Mouse (Mus musculus) liver, postnatal 0 days (tissue): ENCODE measurements around the gene Nln. TPM values are rescaled to one million over a fixed set of nuclear protein-coding genes. Genes with fewer than 3 reads are reported as not detected.

Experiments used
- ATAC-seq: fragments of 200-750 bp; cut with Nextera tagmentation; 2 replicates; pipeline ENCODE4 v1.8.0; 2017; ENCODE audit warnings: mild to moderate bottlenecking, moderate library complexity
- DNase-seq: peaks from one replicate; pipeline ENCODE4 v3.0.0-alpha.2; 2016
- H3K27ac ChIP-seq: fragments of 300-500 bp; sonication (generic); 2 replicates; pipeline ENCODE4 v1.5.1; 2014; ENCODE audit warnings: antibody characterized with exemption, moderate library complexity, mild to moderate bottlenecking, low read depth
- H3K27me3 ChIP-seq: fragments of 300-500 bp; sonication (generic); 2 replicates; pipeline ENCODE4 v1.6.1; 2014; ENCODE audit warnings: low read length, control low read depth, mixed read lengths; ENCODE audit not compliant: insufficient read depth
- H3K36me3 ChIP-seq: fragments of 300-500 bp; sonication (generic); replicated peaks from 2 replicates; pipeline ENCODE4 v1.6.1; 2014; ENCODE audit warnings: mild to moderate bottlenecking, control low read depth, low read length, moderate library complexity, mixed read lengths; ENCODE audit not compliant: insufficient read depth
- H3K4me1 ChIP-seq: fragments of 300-500 bp; sonication (generic); 2 replicates; pipeline ENCODE4 v1.6.1; 2014; ENCODE audit warnings: antibody characterized with exemption, mild to moderate bottlenecking, control low read depth; ENCODE audit not compliant: insufficient read depth
- H3K4me2 ChIP-seq: fragments of 300-500 bp; sonication (generic); 2 replicates; pipeline ENCODE4 v1.6.1; 2014; ENCODE audit warnings: low read depth, mild to moderate bottlenecking, low read length, moderate library complexity, mixed read lengths
- H3K4me3 ChIP-seq: fragments of 300-500 bp; sonication (generic); 2 replicates; pipeline ENCODE4 v1.5.1; 2014; ENCODE audit warnings: low read depth, low read length
- H3K9ac ChIP-seq: fragments of 300-500 bp; sonication (generic); replicated peaks from 2 replicates; pipeline ENCODE4 v1.6.1; 2014; ENCODE audit warnings: mild to moderate bottlenecking, moderate library complexity
- H3K9me3 ChIP-seq: fragments of 300-500 bp; sonication (generic); 2 replicates; pipeline ENCODE4 v1.6.1; 2016; ENCODE audit warnings: mild to moderate bottlenecking, control low read depth, low read length, mixed read lengths
- CTCF ChIP-seq: sonication (generic); IDR thresholded peaks from 2 replicates; pipeline ENCODE4 v1.5.1; 2016; ENCODE audit warnings: antibody characterized with exemption, low read depth
- EP300 ChIP-seq: IDR thresholded peaks from 2 replicates; pipeline ENCODE4 v1.6.1; 2016; ENCODE audit warnings: antibody characterized with exemption, low read depth, mild to moderate bottlenecking
- WGBS: fragments of 180-500 bp; shearing (Covaris S2); extraction: QIAGEN DNeasy Blood & Tissue Kit; methylation state at CpG from one replicate; pipeline ENCODE4 v1.1.7; 2014; ENCODE audit not compliant: insufficient replicate concordance; 5-methylcytosine and 5-hydroxymethylcytosine counted together
- polyA plus RNA-seq: library from polyadenylated mRNA; unstranded; fragments of >200 nt; fragmentation: Nextera tagmentation; extraction: Ambion mirVana; gene quantifications from 2 replicates; pipeline ENCODE4 v1.2.1, GENCODE M21; 2015

Gene Nln
- polyA plus RNA-seq = 40.4 and 61.5 TPM in 2 replicates

DNA sequence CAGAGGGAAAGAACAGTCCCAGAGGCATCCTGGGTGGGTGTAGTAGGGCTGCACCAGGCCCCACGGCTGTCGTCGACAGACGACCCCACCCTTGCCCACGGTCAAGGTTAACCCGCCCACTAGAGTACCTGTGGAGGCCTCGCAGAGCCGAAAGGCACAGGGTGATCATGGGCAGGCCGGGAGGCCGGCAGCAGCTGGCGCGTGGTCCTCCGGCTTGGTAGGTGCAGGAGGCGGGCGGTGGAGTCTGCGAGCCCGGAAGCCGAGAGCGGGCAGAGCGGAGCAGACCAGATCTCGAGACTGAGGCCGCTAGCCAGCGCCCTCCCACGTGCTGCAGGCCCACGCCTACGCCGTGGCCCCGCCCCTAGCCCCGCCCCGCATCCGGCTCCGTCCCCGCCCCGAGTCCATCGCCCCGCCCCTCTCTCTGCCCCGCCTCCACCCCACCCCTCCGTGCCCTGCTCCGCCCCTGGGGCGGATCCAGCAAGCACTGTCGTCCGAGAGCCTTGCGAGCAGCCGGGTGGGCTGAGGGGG, at the start of gene Nln, which contains the start of gene Sgtb:
Nln (minus strand) TSS at position 327 of the 528 bp plus-strand sequence.
Sgtb (plus strand) TSS at position 454 of the 528 bp plus-strand sequence.
- H3K36me3 ChIP-seq = no peaks in the 10 kb centered on the region
- H3K4me3 ChIP-seq = peak within 1 kb of the TSS; percentile 78
- no peaks in the 10 kb centered on the region for H3K27me3 ChIP-seq
- TF ChIP-seq CTCF = no peak
- TF ChIP-seq EP300 = no peak
- ATAC-seq (peak; percentile 94), DNase-seq (peak; percentile 94)
- WGBS = 0% methylated on average over 30 of the region's 44 CpGs
- H3K4me1 ChIP-seq = peaks cover 14% of the 10 kb centered on the region
- peak within 1 kb of the TSS; percentile 83 for H3K27ac ChIP-seq
- no peaks in the 10 kb centered on the region for H3K9me3 ChIP-seq
- peak within 1 kb of the TSS; percentile 80 for H3K9ac ChIP-seq
- peak within 1 kb of the TSS; percentile 99 for H3K4me2 ChIP-seq

DNA sequence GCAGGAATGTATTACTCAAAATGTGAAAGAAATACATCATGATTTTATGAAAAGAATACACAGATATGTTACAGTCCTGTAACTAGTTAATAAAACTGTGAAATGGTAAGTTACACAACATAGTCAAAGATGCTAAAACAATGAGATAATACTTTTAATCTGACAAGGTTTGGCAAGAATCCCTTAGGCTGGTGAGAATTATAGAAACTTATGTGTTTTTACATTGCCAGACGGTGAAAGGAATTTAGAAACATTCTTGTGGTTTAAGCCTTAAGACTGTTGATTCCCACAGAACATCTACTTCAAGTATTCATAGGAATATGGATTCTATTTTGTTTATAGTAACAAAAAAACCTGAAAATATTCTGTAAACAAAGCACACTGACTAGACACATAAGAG, 46.3 kb upstream of the Nln start:
- no peak overlapping the region for H3K4me3 ChIP-seq
- no peaks in the 10 kb centered on the region for H3K4me1 ChIP-seq
- H3K36me3 ChIP-seq = peaks cover 22% of the 10 kb centered on the region
- H3K27ac ChIP-seq = no peak overlapping the region
- H3K9me3 ChIP-seq = no peaks in the 10 kb centered on the region
- no peak for TF ChIP-seq EP300
- TF ChIP-seq CTCF = no peak
- no peak overlapping the region for H3K9ac ChIP-seq
- ATAC-seq (no peak), DNase-seq (no peak)
- no peaks in the 10 kb centered on the region for H3K27me3 ChIP-seq
- 84% methylated on average over 1 of the region's 1 CpGs for WGBS
- no peak overlapping the region for H3K4me2 ChIP-seq

DNA sequence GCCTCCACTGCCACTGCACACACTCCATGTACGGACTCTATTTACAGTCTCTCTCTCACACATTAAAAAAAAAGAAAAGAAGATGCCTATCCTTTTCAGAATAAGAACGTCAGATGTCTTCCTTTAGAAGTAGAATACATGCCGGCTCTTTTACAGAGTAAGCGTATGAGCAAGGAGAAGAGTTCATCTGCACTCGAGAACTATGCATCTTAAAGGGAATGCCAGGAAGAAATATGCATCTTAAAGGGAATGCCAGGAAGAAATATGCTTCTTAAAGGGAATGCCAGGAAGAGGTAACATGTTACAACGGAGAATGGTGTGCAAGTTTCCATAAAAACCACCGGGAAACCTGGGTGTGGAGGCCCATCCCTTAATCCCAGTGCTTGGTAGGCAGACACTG, 45.7 kb upstream of the Nln start:
- Histone ChIP-seq H3K4me3 (no peak overlapping the region), H3K27ac (no peak overlapping the region), H3K9ac (no peak overlapping the region), H3K4me2 (no peak overlapping the region), H3K36me3 (peaks cover 22% of the 10 kb centered on the region), H3K27me3 (no peaks in the 10 kb centered on the region), H3K4me1 (no peaks in the 10 kb centered on the region), H3K9me3 (no peaks in the 10 kb centered on the region)
- WGBS = 88% methylated on average over 7 of the region's 7 CpGs
- no peak for ATAC-seq
- no peak for DNase-seq
- no peak for TF ChIP-seq EP300

DNA sequence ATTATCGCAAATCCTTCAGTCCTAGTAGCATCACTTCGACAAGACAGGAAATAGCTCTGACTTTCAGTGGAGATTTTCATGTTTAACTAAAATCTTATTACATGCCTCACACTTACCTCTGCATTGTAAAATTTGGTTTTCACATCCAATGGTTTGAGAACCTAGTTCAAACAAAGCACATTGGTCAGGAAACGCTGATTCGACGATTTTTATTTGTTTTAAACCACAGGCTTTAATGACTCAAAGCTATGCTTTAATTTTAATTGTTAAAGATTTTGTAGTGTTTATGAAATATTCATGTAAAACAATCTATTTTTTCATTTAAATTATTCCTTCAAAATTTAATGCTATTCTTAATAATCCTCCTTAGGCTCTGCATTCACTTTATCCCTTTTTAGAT, 44.8 kb upstream of the Nln start:
- Histone ChIP-seq H3K4me1 (no peaks in the 10 kb centered on the region), H3K4me3 (no peak overlapping the region), H3K4me2 (no peak overlapping the region), H3K27me3 (no peaks in the 10 kb centered on the region), H3K9me3 (no peaks in the 10 kb centered on the region), H3K36me3 (peaks cover 21% of the 10 kb centered on the region), H3K9ac (no peak overlapping the region), H3K27ac (no peak overlapping the region)
- TF ChIP-seq EP300 = no peak
- no peak for TF ChIP-seq CTCF
- no peak for ATAC-seq
- no peak for DNase-seq
- WGBS = 94% methylated on average over 5 of the region's 5 CpGs

DNA sequence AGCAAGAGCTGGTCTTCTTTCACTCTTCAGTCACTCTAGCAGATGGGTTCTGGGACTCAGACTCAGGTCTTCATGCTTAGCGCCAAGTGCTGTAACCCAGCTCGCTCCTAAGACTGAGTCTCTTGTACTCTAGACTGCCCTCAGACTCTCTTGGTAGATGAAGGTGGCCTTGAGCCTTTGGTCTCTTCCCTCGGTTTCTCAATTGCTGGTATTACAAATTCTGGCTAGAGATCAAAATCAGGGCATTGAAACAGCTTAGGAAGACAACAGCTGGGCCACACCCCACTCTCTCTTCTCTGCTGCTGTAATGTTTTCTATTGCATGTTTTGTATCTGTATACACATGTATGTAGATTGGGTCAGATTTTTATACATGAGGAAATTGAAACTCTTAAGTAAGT, 36.2 kb upstream of the Nln start:
- Histone ChIP-seq H3K4me3 (no peak overlapping the region), H3K27ac (no peak overlapping the region), H3K4me2 (no peak overlapping the region), H3K36me3 (peaks cover 58% of the 10 kb centered on the region), H3K4me1 (no peaks in the 10 kb centered on the region), H3K9ac (no peak overlapping the region), H3K27me3 (no peaks in the 10 kb centered on the region), H3K9me3 (no peaks in the 10 kb centered on the region)
- no peak for TF ChIP-seq EP300
- TF ChIP-seq CTCF = no peak
- no peak for DNase-seq
- 84% methylated on average over 3 of the region's 3 CpGs for WGBS
- no peak for ATAC-seq

DNA sequence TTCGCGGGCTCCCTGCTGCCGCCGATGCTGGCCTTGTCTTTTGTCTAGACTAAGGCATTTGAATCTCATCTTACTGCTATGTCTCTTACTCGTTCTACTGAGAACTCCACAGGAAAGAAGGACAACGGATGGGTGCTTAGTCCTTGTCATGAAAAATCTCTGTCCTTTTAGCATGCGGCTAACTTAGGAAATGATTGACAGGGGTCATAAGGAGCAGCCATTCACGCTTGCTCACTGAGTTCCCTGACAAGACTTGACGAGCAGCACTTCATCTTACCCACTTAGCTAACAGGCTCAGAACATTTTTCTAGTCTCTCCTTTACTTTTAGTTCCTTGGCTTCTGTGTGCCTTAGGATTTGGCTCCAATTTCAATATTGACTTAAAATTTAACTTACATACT, 35.5 kb upstream of the Nln start:
- H3K36me3 ChIP-seq = peaks cover 58% of the 10 kb centered on the region
- 81% methylated on average over 9 of the region's 9 CpGs for WGBS
- H3K4me1 ChIP-seq = 0 out of 2 replicates have a peak, but pooled peaks cover 1% of the 10 kb centered on the region
- no peak overlapping the region for H3K4me3 ChIP-seq
- H3K9me3 ChIP-seq = no peaks in the 10 kb centered on the region
- no peaks in the 10 kb centered on the region for H3K27me3 ChIP-seq
- no peak overlapping the region for H3K9ac ChIP-seq
- ATAC-seq (no peak), DNase-seq (no peak)
- TF ChIP-seq EP300 = no peak
- TF ChIP-seq CTCF = no peak
- no peak overlapping the region for H3K27ac ChIP-seq
- H3K4me2 ChIP-seq = no peak overlapping the region
